Mouse (Mus musculus) A20 (cell line): ENCODE results near the gene Prdm11.
A peak's percentile ranks its signal among the peaks of the same experiment; 100 is the strongest.

ENCODE experiments used
- DNase-seq: peaks from one replicate; pipeline ENCODE4 v3.0.0-alpha.2; 2011; ENCODE audit warnings: low read depth, low spot score

Gene Prdm11

GRCm38 (mm10) chr2:92933379-92933778 lies 112.6 kb downstream of the Prdm11 start:
- no peak for DNase-seq

GRCm38 (mm10) chr2:92931061-92931460 lies 114.9 kb downstream of the Prdm11 start:
- peak; percentile 44 for DNase-seq

- no peak for DNase-seq
Observed at GRCm38 (mm10) chr2:92929696-92930095, 116.3 kb downstream of the Prdm11 start.

GRCm38 (mm10) chr2:92924677-92925259 lies 121.2 kb downstream of the Prdm11 start:
- no peak for DNase-seq

GRCm38 (mm10) chr2:92920709-92921108 lies 125.3 kb downstream of the Prdm11 start:
- DNase-seq, result no peak

GRCm38 (mm10) chr2:92917405-92918142 lies 128.4 kb downstream of the Prdm11 start:
- no peak for DNase-seq

- DNase-seq, result no peak
Observed at GRCm38 (mm10) chr2:92915659-92916631, 130.0 kb downstream of the Prdm11 start.
